25 mouse cellular contexts compared by ENCODE assay signal in genomic region chr11:112930186-112930808, GRCm38 (mm10).
DNase-seq lines count a peak whose midpoint lies in the region; ATAC-seq and TF ChIP-seq lines count a peak whose summit lies in the region.
"Had no signal": no experiment of that assay in that cellular context is flagged by ENCODE, and none has a peak within 500 bp of the region (broad histone marks: within the 10 kb centered on the region; RNA-seq: fewer than 3 reads in every experiment).

No protein-coding gene starts in this region.

- intact Hi-C loops in heart, postnatal 25 days (cut with DNase I), result no loop called here
- intact Hi-C loops in left cerebral cortex, postnatal 10 days (cut with DNase I), result no loop called here

- H3K4me3 ChIP-seq in heart, embryonic 11.5 days (ENCODE audit: low read depth, low read length), result no peak overlapping the region
- H3K4me3 ChIP-seq in lung, adult 2 months (replicated peaks; ENCODE audit: extremely low read depth, low read depth, low read length), result no peak overlapping the region
- no peak overlapping the region for H3K4me3 ChIP-seq in lung, postnatal 0 days (ENCODE audit: low read depth, low read length)
- H3K4me3 ChIP-seq in stomach, embryonic 15.5 days (replicated peaks), result no peak overlapping the region
- no peak overlapping the region for H3K4me3 ChIP-seq in forebrain, embryonic 14.5 days (ENCODE audit: low read depth, low read length)
- H3K4me3 ChIP-seq: embryonic facial prominence, embryonic 13.5 days; erythroblast, embryonic 14.5 days; forebrain, embryonic 12.5 days; hindbrain, embryonic 13.5 days; kidney, embryonic 15.5 days; left cerebral cortex, adult 2 months; limb, embryonic 15.5 days; midbrain, embryonic 12.5 days had no signal

- no peak overlapping the region for H3K9ac ChIP-seq in heart, embryonic 11.5 days (ENCODE audit: low read depth, low read length)
- H3K9ac ChIP-seq in lung, postnatal 0 days (replicated peaks; ENCODE audit: low read depth), result no peak overlapping the region
- H3K9ac ChIP-seq in stomach, embryonic 15.5 days, result no peak overlapping the region
- H3K9ac ChIP-seq in forebrain, embryonic 14.5 days (ENCODE audit: low read length), result no peak overlapping the region
- H3K9ac ChIP-seq: embryonic facial prominence, embryonic 13.5 days; forebrain, embryonic 12.5 days; hindbrain, embryonic 13.5 days; kidney, embryonic 15.5 days; limb, embryonic 15.5 days; liver, embryonic 14.5 days; midbrain, embryonic 12.5 days had no signal

- H3K27ac ChIP-seq in heart, embryonic 11.5 days (ENCODE audit: low read depth, low read length), result no peak overlapping the region
- no peak overlapping the region for H3K27ac ChIP-seq in lung, postnatal 0 days (ENCODE audit: low read length)
- H3K27ac ChIP-seq in stomach, embryonic 15.5 days, result no peak overlapping the region
- H3K27ac ChIP-seq in forebrain, embryonic 14.5 days (ENCODE audit: low read depth, low read length), result no peak overlapping the region
- H3K27ac ChIP-seq: embryonic facial prominence, embryonic 13.5 days; forebrain, embryonic 12.5 days; hindbrain, embryonic 13.5 days; kidney, embryonic 15.5 days; left cerebral cortex, adult 2 months; limb, embryonic 15.5 days; liver, embryonic 14.5 days; midbrain, embryonic 12.5 days had no signal

- H3K4me2 ChIP-seq in heart, embryonic 11.5 days, result no peak overlapping the region
- no peak overlapping the region for H3K4me2 ChIP-seq in lung, postnatal 0 days (replicated peaks; ENCODE audit: low read depth, low read length)
- no peak overlapping the region for H3K4me2 ChIP-seq in stomach, embryonic 15.5 days
- H3K4me2 ChIP-seq in forebrain, embryonic 14.5 days (ENCODE audit: low read length), result no peak overlapping the region
- H3K4me2 ChIP-seq: embryonic facial prominence, embryonic 13.5 days; forebrain, embryonic 12.5 days; hindbrain, embryonic 13.5 days; kidney, embryonic 15.5 days; limb, embryonic 15.5 days; midbrain, embryonic 12.5 days had no signal

- no peak for TF ChIP-seq POLR2A in lung, adult 2 months (IDR thresholded peaks at IDR 0.05; ENCODE audit: borderline replicate concordance, extremely low read depth, low read depth, low read length)

- no peak for TF ChIP-seq CTCF in lung, adult 2 months (IDR thresholded peaks at IDR 0.05; ENCODE audit: insufficient read depth, low read length)
- TF ChIP-seq CTCF in lung, postnatal 0 days (IDR thresholded peaks at IDR 0.05), result no peak

- no peaks in the 10 kb centered on the region for H3K36me3 ChIP-seq in heart, embryonic 11.5 days (ENCODE audit: control insufficient read depth, insufficient read depth, low read length)
- no peaks in the 10 kb centered on the region for H3K36me3 ChIP-seq in lung, postnatal 0 days (ENCODE audit: insufficient read depth, low read length)
- no peaks in the 10 kb centered on the region for H3K36me3 ChIP-seq in stomach, embryonic 15.5 days
- H3K36me3 ChIP-seq in forebrain, embryonic 14.5 days (ENCODE audit: control insufficient read depth, insufficient read depth, low read length), result no peaks in the 10 kb centered on the region
- H3K36me3 ChIP-seq: embryonic facial prominence, embryonic 13.5 days; forebrain, embryonic 12.5 days; hindbrain, embryonic 13.5 days; kidney, embryonic 15.5 days; limb, embryonic 15.5 days; midbrain, embryonic 12.5 days had no signal

- ATAC-seq in heart, embryonic 11.5 days (replicated peaks; ENCODE audit: insufficient number of reproducible peaks, low FRiP score, low TSS enrichment), result no peak
- peak; percentile 68 for ATAC-seq in lung, postnatal 0 days
- peak; percentile 35; the same call in 1 of the 2 replicates for ATAC-seq in stomach, embryonic 15.5 days (ENCODE audit: insufficient read depth, low FRiP score, low read depth)
- no peak for ATAC-seq in forebrain, embryonic 14.5 days

- peak; percentile 23; the same call in 1 of the 2 replicates for TF ChIP-seq EP300 in lung, postnatal 0 days (IDR thresholded peaks at IDR 0.05)

- peaks cover 25% of the 10 kb centered on the region for H3K27me3 ChIP-seq in heart, embryonic 11.5 days (ENCODE audit: control insufficient read depth, insufficient read depth, low read length)
- H3K27me3 ChIP-seq in lung, postnatal 0 days (replicated peaks; ENCODE audit: insufficient read depth, low read length), result no peaks in the 10 kb centered on the region
- no peaks in the 10 kb centered on the region for H3K27me3 ChIP-seq in stomach, embryonic 15.5 days (replicated peaks)
- H3K27me3 ChIP-seq in forebrain, embryonic 14.5 days (replicated peaks; ENCODE audit: control insufficient read depth, insufficient read depth, low read length), result no peaks in the 10 kb centered on the region
- H3K27me3 ChIP-seq: embryonic facial prominence, embryonic 13.5 days; forebrain, embryonic 12.5 days; hindbrain, embryonic 13.5 days; kidney, embryonic 15.5 days; limb, embryonic 15.5 days; midbrain, embryonic 12.5 days had no signal

- DNase-seq in heart, postnatal 25 days (ENCODE audit: low spot score), result peak; percentile 3
- DNase-seq in lung, adult 2 months, result peak; percentile 23
- DNase-seq in lung, postnatal 0 days (ENCODE audit: low spot score), result peak; percentile 73
- no peak for DNase-seq in spleen, postnatal 14 days (ENCODE audit: low spot score in 2 of 2)
- DNase-seq in forebrain, embryonic 14.5 days (ENCODE audit: low spot score), result no peak
- no peak for DNase-seq in left cerebral cortex, postnatal 10 days (ENCODE audit: extremely low spot score in 1 of 2, low spot score in 2 of 2)
- DNase-seq: adrenal gland, adult 2 months; cerebellum, adult 11-12 months; cerebellum, postnatal 10 days; embryo, embryonic 11 days; kidney, adult 11 months; layer of hippocampus, adult 9-11 months; left cerebral cortex, postnatal 4 days; thymus, postnatal 25 days had no signal

- 29% methylated on average over 10 of the region's 10 CpGs for WGBS in heart, embryonic 11.5 days (ENCODE audit: insufficient replicate concordance)
- 47% methylated on average over 10 of the region's 10 CpGs for WGBS in lung, adult 2 months
- WGBS in lung, postnatal 0 days, result 39% methylated on average over 10 of the region's 10 CpGs
- WGBS in stomach, embryonic 15.5 days, result 50% methylated on average over 10 of the region's 10 CpGs
- WGBS in forebrain, embryonic 14.5 days, result 79% methylated on average over 10 of the region's 10 CpGs

- 0 out of 2 replicates have a peak, but pooled peaks cover 4% of the 10 kb centered on the region for H3K9me3 ChIP-seq in heart, embryonic 11.5 days (replicated peaks; ENCODE audit: control insufficient read depth, low read length)
- H3K9me3 ChIP-seq in lung, postnatal 0 days (ENCODE audit: low read length), result no peaks in the 10 kb centered on the region
- H3K9me3 ChIP-seq in stomach, embryonic 15.5 days, result no peaks in the 10 kb centered on the region
- H3K9me3 ChIP-seq in forebrain, embryonic 14.5 days (replicated peaks; ENCODE audit: control insufficient read depth, low read length), result no peaks in the 10 kb centered on the region
- H3K9me3 ChIP-seq: embryonic facial prominence, embryonic 13.5 days; forebrain, embryonic 12.5 days; hindbrain, embryonic 13.5 days; kidney, embryonic 15.5 days; limb, embryonic 15.5 days; midbrain, embryonic 12.5 days had no signal

- H3K4me1 ChIP-seq in heart, embryonic 11.5 days (ENCODE audit: control insufficient read depth, insufficient read depth, low read length), result no peaks in the 10 kb centered on the region
- H3K4me1 ChIP-seq in lung, adult 2 months (ENCODE audit: control insufficient read depth, insufficient read depth, low read length), result 0 out of 2 replicates have a peak, but pooled peaks cover 2% of the 10 kb centered on the region
- H3K4me1 ChIP-seq in lung, postnatal 0 days (ENCODE audit: insufficient read depth, low read depth, low read length), result no peaks in the 10 kb centered on the region; the same call in 1 of the 2 replicates
- no peaks in the 10 kb centered on the region for H3K4me1 ChIP-seq in stomach, embryonic 15.5 days
- no peaks in the 10 kb centered on the region for H3K4me1 ChIP-seq in forebrain, embryonic 14.5 days (ENCODE audit: control insufficient read depth, insufficient read depth, low read length)
- H3K4me1 ChIP-seq: midbrain, embryonic 12.5 days had no signal

Comparison
In these comparisons a context has a peak if more than half of its experiments do, and no peak if none do; other contexts are left out.
1. DNase-seq: peak in heart, postnatal 25 days (single experiment), lung, adult 2 months (single experiment) and lung, postnatal 0 days (single experiment); none in spleen, postnatal 14 days (0 of 2), forebrain, embryonic 14.5 days (single experiment) and left cerebral cortex, postnatal 10 days (0 of 2).
2. ATAC-seq: peak in lung, postnatal 0 days (single experiment) and stomach, embryonic 15.5 days (single experiment); none in heart, embryonic 11.5 days (single experiment) and forebrain, embryonic 14.5 days (single experiment).